Mouse (Mus musculus): ENCODE results near the gene Atad3a. TPM values are rescaled to one million over a fixed set of nuclear protein-coding genes. Genes with fewer than 3 reads are reported as not detected.

Gene Atad3a
- total and polyA plus RNA-seq, 3 experiments: 133 to 216 (median 154) TPM

DNA sequence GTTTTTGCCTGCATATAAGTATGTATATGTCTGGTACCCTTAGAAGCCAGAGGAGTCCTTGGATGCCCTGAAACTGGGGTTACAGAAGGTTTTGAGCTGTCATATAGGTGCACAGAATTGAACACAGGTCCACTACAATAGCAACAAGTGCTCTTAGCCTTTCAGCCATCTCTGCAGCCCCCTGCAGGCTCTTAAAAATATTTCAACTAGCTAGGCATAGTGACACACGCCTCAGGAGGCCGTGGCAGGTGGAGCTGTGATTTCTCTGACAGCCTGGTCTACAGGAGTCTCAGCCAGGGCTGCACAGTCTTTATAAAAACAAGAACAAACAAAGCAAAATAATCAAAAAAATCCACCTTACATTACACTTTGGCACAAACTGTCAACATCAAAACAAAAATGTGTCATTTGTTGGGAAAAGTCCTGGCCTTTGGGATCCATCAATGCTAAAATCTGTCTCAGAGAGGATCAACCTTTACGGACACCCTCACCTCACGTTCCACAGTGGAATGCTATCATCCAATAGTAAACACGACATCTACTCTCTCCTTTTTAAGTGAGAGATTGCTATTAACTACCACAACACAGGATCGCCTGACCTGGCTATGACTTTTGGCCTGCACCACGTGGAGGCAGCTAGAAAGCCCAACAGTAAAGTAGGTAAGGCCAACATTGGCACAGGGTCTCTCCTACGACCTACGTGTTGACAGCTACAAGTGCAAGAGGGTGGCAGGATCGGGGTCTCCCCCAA is 856 bp downstream of the Atad3a start:
- Histone ChIP-seq H3K9ac (ENCODE audit: insufficient read depth, low read depth) (peak overlapping the region; percentile 84), H3K27me3 (replicated peaks) (no peaks in the 10 kb centered on the region), H3K4me1 (ENCODE audit: control insufficient read depth in 1 of 2, insufficient read depth in 2 of 2) (peaks cover 14 to 24% of the 10 kb centered on the region in 2 experiments), H3K4me3 (replicated peaks in 1 of 3; ENCODE audit: low read depth in 2 of 3, low read length in 2 of 3, poor library complexity in 1 of 3) (peak overlapping the region; percentile 62 to 98 (median 84)), H3K9me3 (replicated peaks; ENCODE audit: low read length) (no peaks in the 10 kb centered on the region), H3K79me2 (replicated peaks; ENCODE audit: control insufficient read depth, extremely low read depth, insufficient read depth, poor library complexity, severe bottlenecking) (peaks cover 42% of the 10 kb centered on the region), H3K36me3 (replicated peaks in 1 of 2; ENCODE audit: control insufficient read depth in 1 of 2, insufficient read depth in 1 of 2, low read length in 1 of 2) (peaks cover 28 to 43% of the 10 kb centered on the region in 2 experiments), H3K27ac (ENCODE audit: insufficient read depth, low read depth) (peak overlapping the region; percentile 30; the same call in 1 of the 2 replicates), H3K4me2 (ENCODE audit: insufficient read depth, low read depth, poor library complexity, severe bottlenecking) (peak overlapping the region; percentile 79)
- in situ Hi-C loops (cut with MboI; ENCODE audit: low pct_ligation_motif_present, low pct_unique_long_range_greater_than_20kb, low sequenced_read_pairs): no loop called here
- DNase-seq (ENCODE audit: extremely low read depth): peak; percentile 81
- TF ChIP-seq KAT2A (IDR thresholded peaks at IDR 0.05; ENCODE audit: insufficient replicate concordance, low read length) (no peak), CHD2 (IDR thresholded peaks at IDR 0.05; ENCODE audit: low read length) (no peak), ELF1 (IDR thresholded peaks at IDR 0.05; ENCODE audit: low read depth, low read length) (no peak), GABPA (IDR thresholded peaks at IDR 0.05; ENCODE audit: insufficient replicate concordance, low read depth, low read length) (no peak), TBP (conservative IDR thresholded peaks at IDR 0.05; ENCODE audit: low read depth, low read length) (0 out of 2 replicates have a peak, but pooled peaks have one; percentile 14), POLR2AphosphoS2 (IDR thresholded peaks at IDR 0.05; ENCODE audit: low read depth, low read length) (no peak), MEF2A (IDR thresholded peaks at IDR 0.05; ENCODE audit: borderline replicate concordance, low read depth, low read length) (no peak), SIN3A (IDR thresholded peaks at IDR 0.05; ENCODE audit: low read length) (peak; percentile 91), JUN (IDR thresholded peaks at IDR 0.05; ENCODE audit: insufficient read depth, low read depth, low read length) (no peak), ZC3H11A (IDR thresholded peaks at IDR 0.05; ENCODE audit: low read depth, low read length) (no peak), NRF1 (IDR thresholded peaks at IDR 0.05; ENCODE audit: low read depth, low read length) (no peak), USF2 (conservative IDR thresholded peaks at IDR 0.05; ENCODE audit: low read depth, low read length) (no peak), POLR2A (IDR thresholded peaks at IDR 0.05; ENCODE audit: low read depth, low read length) (peak; percentile 24; the same call in 1 of the 2 replicates), RAD21 (IDR thresholded peaks at IDR 0.05; ENCODE audit: low read depth, low read length) (peak; percentile 19), CHD1 (IDR thresholded peaks at IDR 0.05; ENCODE audit: low read depth, low read length) (no peak), SMC3 (IDR thresholded peaks at IDR 0.05; ENCODE audit: low read depth, low read length) (peak; percentile 29; the same call in 1 of the 2 replicates), HCFC1 (IDR thresholded peaks at IDR 0.05; ENCODE audit: low read depth, low read length) (no peak), MAX (IDR thresholded peaks at IDR 0.05; ENCODE audit: low read length) (peak; percentile 41; the same call in 1 of the 2 replicates), EP300 (IDR thresholded peaks at IDR 0.05; ENCODE audit: low read length) (no peak), JUND (conservative IDR thresholded peaks at IDR 0.05; ENCODE audit: low read depth, low read length) (no peak), ZNF384 (IDR thresholded peaks at IDR 0.05; ENCODE audit: low read depth, low read length) (no peak), CTCF (conservative IDR thresholded peaks at IDR 0.05 in 1 of 2, IDR thresholded peaks at IDR 0.05 in 1 of 2; ENCODE audit: low read depth in 2 of 2, low read length in 2 of 2) (peak; percentile 42 to 69; a peak in 3 of 4 replicates), MXI1 (IDR thresholded peaks at IDR 0.05; ENCODE audit: low read depth, low read length) (peak; percentile 88), NELFE (IDR thresholded peaks at IDR 0.05; ENCODE audit: low read depth, low read length) (no peak), UBTF (IDR thresholded peaks at IDR 0.05; ENCODE audit: low read depth, low read length) (no peak), MAFK (IDR thresholded peaks at IDR 0.05; ENCODE audit: insufficient replicate concordance, low read length) (no peak)
- dilution Hi-C loops (cut with MboI; ENCODE audit: extremely low pct_ligation_motif_present, extremely low pct_unique_long_range_greater_than_20kb, low sequenced_read_pairs): no loop called here
